Mouse (Mus musculus): ENCODE results near the gene Chadl.
"Not testable (repeated sequence)": the region's sequence is repeated elsewhere in the genome, so short reads cannot be mapped to it uniquely, and the experiment has no call there.

DNA sequence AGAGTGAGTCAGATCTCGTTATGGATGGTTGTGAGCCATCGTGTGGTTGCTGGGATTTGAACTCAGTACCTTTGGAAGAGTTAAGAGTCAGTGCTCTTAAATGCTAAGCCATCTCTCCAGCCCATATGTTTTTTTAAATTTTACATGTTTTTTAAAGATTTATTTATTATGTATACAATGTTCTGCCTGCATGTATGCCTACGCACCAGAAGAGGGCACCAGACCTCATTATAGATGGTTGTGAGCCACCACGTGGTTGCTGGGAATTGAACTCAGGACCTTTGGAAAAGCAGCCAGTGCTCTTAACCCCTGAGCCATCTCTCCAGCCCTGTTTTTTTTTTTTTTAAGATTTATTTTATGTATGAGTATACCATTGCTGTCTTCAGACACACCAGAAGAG is 4.3 kb upstream of the Chadl start:
- not testable (repeated sequence) for TF ChIP-seq CTCF (IDR thresholded peaks at IDR 0.05; ENCODE audit: borderline replicate concordance, insufficient read depth, low read depth, low read length); POLR2A (IDR thresholded peaks at IDR 0.05; ENCODE audit: borderline replicate concordance, insufficient read depth, low read length)

Measured in cerebellum, adult 2 months (tissue).